Mouse (Mus musculus) G1E (cell line): ENCODE measurements around the gene Rrp1. TPM values are rescaled to one million over a fixed set of nuclear protein-coding genes. Genes with fewer than 3 reads are reported as not detected.

ENCODE experiments used
- ATAC-seq: 2 replicates; pipeline ENCODE4 v1.8.0; 2016; ENCODE audit warnings: mild to moderate bottlenecking; ENCODE audit not compliant: insufficient number of reproducible peaks, poor library complexity, low FRiP score, severe bottlenecking; ENCODE audit errors: extremely low read depth
- DNase-seq: peaks from one replicate; pipeline ENCODE4 v3.0.0; 2012; ENCODE audit warnings: low spot score
- H3K27me3 ChIP-seq: 2 replicates; pipeline ENCODE4 v1.6.1; 2012; ENCODE audit warnings: mild to moderate bottlenecking, low read length, inconsistent platforms; ENCODE audit not compliant: insufficient read depth
- H3K36me3 ChIP-seq: replicated peaks from 2 replicates; pipeline ENCODE3; 2012; ENCODE audit warnings: mild to moderate bottlenecking, inconsistent platforms
- H3K4me1 ChIP-seq: 2 replicates; pipeline ENCODE4 v1.6.1; 2012; ENCODE audit warnings: low read depth, low read length, inconsistent platforms, mixed read lengths; ENCODE audit not compliant: insufficient read depth
- H3K4me3 ChIP-seq: 2 replicates; pipeline ENCODE4 v1.5.1; 2012; ENCODE audit warnings: low read depth, mild to moderate bottlenecking, inconsistent platforms, low read length, moderate library complexity, mixed read lengths
- H3K9me3 ChIP-seq: replicated peaks from 2 replicates; pipeline ENCODE4 v1.6.1; 2012; ENCODE audit warnings: inconsistent platforms
- CTCF ChIP-seq: IDR thresholded peaks from 2 replicates; pipeline ENCODE4 v1.5.1; 2012; ENCODE audit warnings: low read depth, low read length, inconsistent platforms, mixed read lengths
- GATA1 ChIP-seq: IDR thresholded peaks from 2 replicates; pipeline ENCODE4 v1.6.1; 2012; ENCODE audit warnings: borderline replicate concordance, low read length, inconsistent platforms, mixed read lengths
- GATA2 ChIP-seq: IDR thresholded peaks from 2 replicates; pipeline ENCODE4 v1.6.1; 2012; ENCODE audit warnings: low read depth, low read length, inconsistent platforms, borderline replicate concordance
- POLR2AphosphoS5 ChIP-seq: IDR thresholded peaks from 2 replicates; pipeline ENCODE4 v1.6.1; 2012; ENCODE audit warnings: low read depth, low read length, inconsistent platforms; ENCODE audit not compliant: insufficient replicate concordance
- TAL1 ChIP-seq: conservative IDR thresholded peaks from 2 replicates; pipeline ENCODE4 v1.6.1; 2012; ENCODE audit warnings: low read depth, low read length, inconsistent platforms, mixed read lengths
- polyA plus RNA-seq: library from polyadenylated mRNA; stranded (reverse); fragments of >175 nt; gene quantifications from 2 replicates; pipeline ENCODE4 v1.2.3, GENCODE M21; 2012
- total RNA-seq, 2 experiments: library from RNA; stranded (forward) in 1 of 2; stranded (reverse) in 1 of 2; fragments of 200-1000 nt in 1 of 2; fragments of >200 nt in 1 of 2; fragmentation: Nextera tagmentation in 1 of 2; gene quantifications; 2 replicates each; pipeline ENCODE4 v1.2.3; 2014 to 2017

Gene Rrp1
- total and polyA plus RNA-seq, 3 experiments, result 172 to 464 (median 420) TPM

DNA sequence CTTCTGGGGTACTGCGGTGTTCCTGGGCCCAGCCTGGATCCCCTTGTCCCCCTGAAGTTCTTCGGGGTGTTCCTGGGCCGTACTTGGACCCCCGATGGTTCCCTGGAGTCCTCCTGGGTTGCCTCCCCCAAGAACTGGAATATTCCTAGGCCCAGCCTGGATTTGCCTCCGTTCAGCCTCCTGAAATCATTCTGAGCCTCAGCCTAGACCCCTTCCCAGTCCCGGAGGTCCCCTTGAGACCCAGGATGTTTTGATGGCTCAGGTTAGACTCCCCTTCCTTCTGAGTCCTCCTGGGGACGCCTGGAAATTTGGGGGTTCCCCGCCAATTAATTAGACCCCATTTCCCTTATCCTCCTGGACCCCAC is 60.2 kb downstream of the Rrp1 start:
- Histone ChIP-seq H3K4me1 (peaks cover 7% of the 10 kb centered on the region), H3K27me3 (peaks cover 64% of the 10 kb centered on the region), H3K9me3 (peaks cover 5% of the 10 kb centered on the region), H3K4me3 (peak overlapping the region; percentile 70), H3K36me3 (no peaks in the 10 kb centered on the region)
- ATAC-seq (no peak), DNase-seq (no peak)
- TF ChIP-seq POLR2AphosphoS5 (no peak), CTCF (no peak), GATA1 (no peak)

GRCm38 (mm10) chr10:78351887-78352665 is 60.8 kb downstream of the Rrp1 start, which contains the start of gene Agpat3:
TSS of gene Agpat3 (minus strand) at chr10:78352489.
- Histone ChIP-seq H3K4me1 (peaks cover 5% of the 10 kb centered on the region; the same call in 1 of the 2 replicates), H3K36me3 (no peaks in the 10 kb centered on the region), H3K4me3 (peak within 1 kb of the TSS; percentile 70), H3K9me3 (peaks cover 5% of the 10 kb centered on the region), H3K27me3 (peaks cover 66% of the 10 kb centered on the region)
- ATAC-seq (no peak), DNase-seq (peak; percentile 11)
- TF ChIP-seq GATA2 (no peak), POLR2AphosphoS5 (no peak), TAL1 (no peak), CTCF (no peak), GATA1 (no peak)

GRCm38 (mm10) chr10:78351564-78351886 is 61.3 kb downstream of the Rrp1 start:
- TF ChIP-seq GATA2 (no peak), POLR2AphosphoS5 (no peak), CTCF (no peak), TAL1 (no peak), GATA1 (no peak)
- Histone ChIP-seq H3K36me3 (no peaks in the 10 kb centered on the region), H3K4me1 (peaks cover 5% of the 10 kb centered on the region; the same call in 1 of the 2 replicates), H3K4me3 (peak overlapping the region; percentile 70), H3K9me3 (peaks cover 5% of the 10 kb centered on the region), H3K27me3 (peaks cover 66% of the 10 kb centered on the region)
- DNase-seq, result no peak
- no peak for ATAC-seq

GRCm38 (mm10) chr10:78350796-78351556 is 61.9 kb downstream of the Rrp1 start:
- peaks cover 5% of the 10 kb centered on the region; the same call in 1 of the 2 replicates for H3K4me1 ChIP-seq
- no peak for ATAC-seq

More at GRCm38 (mm10) chr10:78350796-78351556, 61.9 kb downstream of the Rrp1 start:
- peaks cover 62% of the 10 kb centered on the region for H3K27me3 ChIP-seq
- no peaks in the 10 kb centered on the region for H3K36me3 ChIP-seq
- H3K9me3 ChIP-seq, result peaks cover 5% of the 10 kb centered on the region
- TF ChIP-seq POLR2AphosphoS5 (no peak), CTCF (no peak), TAL1 (no peak), GATA2 (no peak), GATA1 (no peak)
- H3K4me3 ChIP-seq, result no peak overlapping the region
- no peak for DNase-seq

Other genes starting within 250 kb of the Rrp1 start
- 26.9 and 36.3 TPM in 2 replicates for gene D10Jhu81e, start 243.3 kb downstream of the Rrp1 start, total RNA-seq (2014; fragmentation: Nextera tagmentation)
- 106 and 128 TPM in 2 replicates for gene D10Jhu81e, start 243.3 kb downstream of the Rrp1 start, total RNA-seq (2017)
- 88.4 and 100 TPM in 2 replicates for gene D10Jhu81e, start 243.3 kb downstream of the Rrp1 start, polyA plus RNA-seq
- gene Pwp2, start 227.9 kb downstream of the Rrp1 start, total RNA-seq (2014; fragmentation: Nextera tagmentation), result 8.7 and 11.0 TPM in 2 replicates
- gene Pwp2, start 227.9 kb downstream of the Rrp1 start, total RNA-seq (2017), result 23.4 and 26.3 TPM in 2 replicates
- 15.8 and 18.8 TPM in 2 replicates for gene Pwp2, start 227.9 kb downstream of the Rrp1 start, polyA plus RNA-seq
- 43.5 and 93.6 TPM in 2 replicates for gene Trappc10, start 168.4 kb downstream of the Rrp1 start, total RNA-seq (2014; fragmentation: Nextera tagmentation)
- gene Trappc10, start 168.4 kb downstream of the Rrp1 start, total RNA-seq (2017), result 30.2 and 33.3 TPM in 2 replicates
- gene Trappc10, start 168.4 kb downstream of the Rrp1 start, polyA plus RNA-seq, result 54.7 and 75.1 TPM in 2 replicates
- gene Agpat3, start 60.6 kb downstream of the Rrp1 start, total RNA-seq (2014; fragmentation: Nextera tagmentation), result 1.2 and 2.3 TPM in 2 replicates
- 1.9 and 2.3 TPM in 2 replicates for gene Agpat3, start 60.6 kb downstream of the Rrp1 start, total RNA-seq (2017)
- 2.9 and 3.0 TPM in 2 replicates for gene Agpat3, start 60.6 kb downstream of the Rrp1 start, polyA plus RNA-seq
- 33.7 and 47.1 TPM in 2 replicates for gene Cstb, start 12.6 kb upstream of the Rrp1 start, total RNA-seq (2014; fragmentation: Nextera tagmentation)
- 251 and 260 TPM in 2 replicates for gene Cstb, start 12.6 kb upstream of the Rrp1 start, total RNA-seq (2017)
- gene Cstb, start 12.6 kb upstream of the Rrp1 start, polyA plus RNA-seq, result 20.0 and 40.3 TPM in 2 replicates
- gene Pdxk, start 51.9 kb upstream of the Rrp1 start, total RNA-seq (2014; fragmentation: Nextera tagmentation), result 33.6 and 36.2 TPM in 2 replicates
- 44.6 and 47.1 TPM in 2 replicates for gene Pdxk, start 51.9 kb upstream of the Rrp1 start, total RNA-seq (2017)
- 20.8 and 23.0 TPM in 2 replicates for gene Pdxk, start 51.9 kb upstream of the Rrp1 start, polyA plus RNA-seq
- gene Olfr1358, start 104.4 kb upstream of the Rrp1 start, total RNA-seq (2014; fragmentation: Nextera tagmentation), result not detected in 2 replicates
- 0.17 TPM in 1 of 2 replicates, not detected in the other for gene Olfr1358, start 104.4 kb upstream of the Rrp1 start, total RNA-seq (2017)
- not detected in 2 replicates for gene Olfr1358, start 104.4 kb upstream of the Rrp1 start, polyA plus RNA-seq
- gene Ilvbl, start 161.3 kb upstream of the Rrp1 start, total RNA-seq (2014; fragmentation: Nextera tagmentation), result 6.2 and 7.0 TPM in 2 replicates
- gene Ilvbl, start 161.3 kb upstream of the Rrp1 start, total RNA-seq (2017), result 10.2 and 15.2 TPM in 2 replicates
- gene Ilvbl, start 161.3 kb upstream of the Rrp1 start, polyA plus RNA-seq, result 7.7 and 9.3 TPM in 2 replicates
- not detected in 2 replicates for gene Syde1, start 178.9 kb upstream of the Rrp1 start, total RNA-seq (2014; fragmentation: Nextera tagmentation)
- gene Syde1, start 178.9 kb upstream of the Rrp1 start, total RNA-seq (2017), result 0.06 TPM in 1 of 2 replicates, not detected in the other
- gene Syde1, start 178.9 kb upstream of the Rrp1 start, polyA plus RNA-seq, result not detected in 2 replicates
- not detected in 2 replicates for gene Olfr1357, start 205.0 kb upstream of the Rrp1 start, total RNA-seq (2014; fragmentation: Nextera tagmentation)
- gene Olfr1357, start 205.0 kb upstream of the Rrp1 start, total RNA-seq (2017), result 0.16 and 0.29 TPM in 2 replicates
- not detected in 2 replicates for gene Olfr1357, start 205.0 kb upstream of the Rrp1 start, polyA plus RNA-seq